Mouse (Mus musculus): Measurements from ENCODE around the gene Alox8. TPM values are rescaled to one million over a fixed set of nuclear protein-coding genes. Genes with fewer than 3 reads are reported as not detected.

Gene Alox8
- polyA plus RNA-seq, 1 experiment from 2014 or later, result 1.7 TPM

- H3K4me1 ChIP-seq (ENCODE audit: control insufficient read depth, insufficient read depth, low read length), result peaks cover 4% of the 10 kb centered on the region; the same call in 1 of the 2 replicates
- H3K9ac ChIP-seq (ENCODE audit: low read length), result peak overlapping the region; percentile 51; the same call in 1 of the 2 replicates
- WGBS, result 1% methylated on average over 14 of the region's 14 CpGs
Observed at GRCm38 (mm10) chr11:69197194-69197593, 449 bp downstream of the Alox8 start.

GRCm38 (mm10) chr11:69196766-69197165, 877 bp downstream of the Alox8 start:
- Histone ChIP-seq H3K4me2 (ENCODE audit: low read depth, low read length) (peak overlapping the region; percentile 63), H3K9ac (ENCODE audit: low read length) (no peak overlapping the region; the same call in 1 of the 2 replicates), H3K4me1 (ENCODE audit: control insufficient read depth, insufficient read depth, low read length) (peaks cover 4% of the 10 kb centered on the region; the same call in 1 of the 2 replicates), H3K27ac (ENCODE audit: low read length) (no peak overlapping the region), H3K4me3 (ENCODE audit: low read length) (peak overlapping the region; percentile 30), H3K9me3 (replicated peaks; ENCODE audit: control insufficient read depth, low read length) (no peaks in the 10 kb centered on the region), H3K36me3 (ENCODE audit: control insufficient read depth, insufficient read depth) (no peaks in the 10 kb centered on the region), H3K27me3 (ENCODE audit: control insufficient read depth, insufficient read depth, low read length) (peaks cover 20% of the 10 kb centered on the region)
- WGBS, result 6% methylated on average over 5 of the region's 5 CpGs
- no peak for ATAC-seq (replicated peaks; ENCODE audit: extremely low read depth, insufficient read depth, low FRiP score)

More at GRCm38 (mm10) chr11:69197194-69197593, 449 bp downstream of the Alox8 start:
- Histone ChIP-seq H3K27ac (ENCODE audit: low read length) (no peak overlapping the region), H3K9me3 (replicated peaks; ENCODE audit: control insufficient read depth, low read length) (no peaks in the 10 kb centered on the region), H3K4me2 (ENCODE audit: low read depth, low read length) (peak overlapping the region; percentile 63), H3K27me3 (ENCODE audit: control insufficient read depth, insufficient read depth, low read length) (peaks cover 20% of the 10 kb centered on the region), H3K36me3 (ENCODE audit: control insufficient read depth, insufficient read depth) (no peaks in the 10 kb centered on the region), H3K4me3 (ENCODE audit: low read length) (peak overlapping the region; percentile 30)
- ATAC-seq (replicated peaks; ENCODE audit: extremely low read depth, insufficient read depth, low FRiP score), result no peak

- H3K9me3 ChIP-seq (replicated peaks; ENCODE audit: control insufficient read depth, low read length), result no peaks in the 10 kb centered on the region
- 0% methylated on average over 1 of the region's 1 CpGs for WGBS
- H3K27me3 ChIP-seq (ENCODE audit: control insufficient read depth, insufficient read depth, low read length), result peaks cover 18% of the 10 kb centered on the region
Observed at GRCm38 (mm10) chr11:69192840-69193239, 4.8 kb downstream of the Alox8 start.

DNA sequence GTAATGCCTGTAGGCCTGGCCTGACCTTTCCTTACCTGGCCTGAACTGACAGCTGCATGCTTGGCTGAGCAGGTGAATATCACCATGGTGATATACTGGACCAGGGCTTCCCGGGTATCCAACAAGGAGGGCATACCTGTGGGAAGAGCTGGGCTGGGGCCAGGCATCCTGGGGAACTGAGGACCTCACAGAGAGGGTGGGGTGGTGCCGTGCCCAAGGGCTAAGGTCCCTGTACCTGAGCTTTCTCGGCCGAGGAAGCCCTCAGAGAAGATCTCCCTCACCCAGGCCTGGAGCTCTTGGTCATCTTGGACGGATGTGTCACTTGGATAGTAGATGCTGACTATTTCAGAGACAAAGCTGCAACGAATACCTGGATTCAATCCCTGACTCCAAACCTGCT, 11.7 kb downstream of the Alox8 start:
- WGBS, result 80% methylated on average over 6 of the region's 6 CpGs

More at GRCm38 (mm10) chr11:69192840-69193239, 4.8 kb downstream of the Alox8 start:
- no peaks in the 10 kb centered on the region for H3K36me3 ChIP-seq (ENCODE audit: control insufficient read depth, insufficient read depth)
- H3K4me2 ChIP-seq (ENCODE audit: low read depth, low read length), result no peak overlapping the region
- peaks cover 4% of the 10 kb centered on the region; the same call in 1 of the 2 replicates for H3K4me1 ChIP-seq (ENCODE audit: control insufficient read depth, insufficient read depth, low read length)
- ATAC-seq (replicated peaks; ENCODE audit: extremely low read depth, insufficient read depth, low FRiP score), result no peak
- H3K27ac ChIP-seq (ENCODE audit: low read length), result no peak overlapping the region
- H3K4me3 ChIP-seq (ENCODE audit: low read length), result no peak overlapping the region
- H3K9ac ChIP-seq (ENCODE audit: low read length), result no peak overlapping the region

GRCm38 (mm10) chr11:69185031-69185430, 12.6 kb downstream of the Alox8 start:
- WGBS, result 84% methylated on average over 5 of the region's 5 CpGs

More for the DNA sequence above, 11.7 kb downstream of the Alox8 start:
- Histone ChIP-seq H3K4me3 (ENCODE audit: low read length) (no peak overlapping the region), H3K4me2 (ENCODE audit: low read depth, low read length) (no peak overlapping the region), H3K9ac (ENCODE audit: low read length) (no peak overlapping the region), H3K36me3 (ENCODE audit: control insufficient read depth, insufficient read depth) (no peaks in the 10 kb centered on the region), H3K27ac (ENCODE audit: low read length) (no peak overlapping the region), H3K9me3 (replicated peaks; ENCODE audit: control insufficient read depth, low read length) (no peaks in the 10 kb centered on the region), H3K4me1 (ENCODE audit: control insufficient read depth, insufficient read depth, low read length) (no peaks in the 10 kb centered on the region), H3K27me3 (ENCODE audit: control insufficient read depth, insufficient read depth, low read length) (no peaks in the 10 kb centered on the region; the same call in 1 of the 2 replicates)
- ATAC-seq (replicated peaks; ENCODE audit: extremely low read depth, insufficient read depth, low FRiP score), result no peak

GRCm38 (mm10) chr11:69180120-69180519, 17.5 kb downstream of the Alox8 start:
- no peak overlapping the region for H3K9ac ChIP-seq (ENCODE audit: low read length)
- no peaks in the 10 kb centered on the region for H3K9me3 ChIP-seq (replicated peaks; ENCODE audit: control insufficient read depth, low read length)
- no peak overlapping the region for H3K4me3 ChIP-seq (ENCODE audit: low read length)
- no peak overlapping the region for H3K4me2 ChIP-seq (ENCODE audit: low read depth, low read length)
- no peaks in the 10 kb centered on the region for H3K4me1 ChIP-seq (ENCODE audit: control insufficient read depth, insufficient read depth, low read length)
- H3K27ac ChIP-seq (ENCODE audit: low read length), result no peak overlapping the region
- no peaks in the 10 kb centered on the region for H3K36me3 ChIP-seq (ENCODE audit: control insufficient read depth, insufficient read depth)
- no peak for ATAC-seq (replicated peaks; ENCODE audit: extremely low read depth, insufficient read depth, low FRiP score)
- 88% methylated on average over 4 of the region's 4 CpGs for WGBS
- H3K27me3 ChIP-seq (ENCODE audit: control insufficient read depth, insufficient read depth, low read length), result no peaks in the 10 kb centered on the region

More at GRCm38 (mm10) chr11:69185031-69185430, 12.6 kb downstream of the Alox8 start:
- Histone ChIP-seq H3K4me1 (ENCODE audit: control insufficient read depth, insufficient read depth, low read length) (no peaks in the 10 kb centered on the region), H3K4me3 (ENCODE audit: low read length) (no peak overlapping the region), H3K9ac (ENCODE audit: low read length) (no peak overlapping the region), H3K27me3 (ENCODE audit: control insufficient read depth, insufficient read depth, low read length) (no peaks in the 10 kb centered on the region), H3K4me2 (ENCODE audit: low read depth, low read length) (no peak overlapping the region), H3K9me3 (replicated peaks; ENCODE audit: control insufficient read depth, low read length) (no peaks in the 10 kb centered on the region), H3K36me3 (ENCODE audit: control insufficient read depth, insufficient read depth) (no peaks in the 10 kb centered on the region), H3K27ac (ENCODE audit: low read length) (no peak overlapping the region)
- ATAC-seq (replicated peaks; ENCODE audit: extremely low read depth, insufficient read depth, low FRiP score), result no peak

GRCm38 (mm10) chr11:69179512-69179911, 18.1 kb downstream of the Alox8 start:
- H3K4me3 ChIP-seq (ENCODE audit: low read length), result no peak overlapping the region
- no peaks in the 10 kb centered on the region for H3K27me3 ChIP-seq (ENCODE audit: control insufficient read depth, insufficient read depth, low read length)
- no peak overlapping the region for H3K4me2 ChIP-seq (ENCODE audit: low read depth, low read length)
- no peak overlapping the region for H3K9ac ChIP-seq (ENCODE audit: low read length)
- no peaks in the 10 kb centered on the region for H3K4me1 ChIP-seq (ENCODE audit: control insufficient read depth, insufficient read depth, low read length)
- 36% methylated on average over 3 of the region's 3 CpGs for WGBS
- no peak for ATAC-seq (replicated peaks; ENCODE audit: extremely low read depth, insufficient read depth, low FRiP score)
- H3K27ac ChIP-seq (ENCODE audit: low read length), result no peak overlapping the region
- H3K9me3 ChIP-seq (replicated peaks; ENCODE audit: control insufficient read depth, low read length), result no peaks in the 10 kb centered on the region
- H3K36me3 ChIP-seq (ENCODE audit: control insufficient read depth, insufficient read depth), result no peaks in the 10 kb centered on the region

- Histone ChIP-seq H3K36me3 (ENCODE audit: control insufficient read depth, insufficient read depth) (no peaks in the 10 kb centered on the region), H3K27ac (ENCODE audit: low read length) (no peak overlapping the region), H3K4me2 (ENCODE audit: low read depth, low read length) (no peak overlapping the region), H3K4me1 (ENCODE audit: control insufficient read depth, insufficient read depth, low read length) (no peaks in the 10 kb centered on the region), H3K4me3 (ENCODE audit: low read length) (no peak overlapping the region), H3K9me3 (replicated peaks; ENCODE audit: control insufficient read depth, low read length) (no peaks in the 10 kb centered on the region), H3K27me3 (ENCODE audit: control insufficient read depth, insufficient read depth, low read length) (no peaks in the 10 kb centered on the region), H3K9ac (ENCODE audit: low read length) (no peak overlapping the region)
- 84% methylated on average over 3 of the region's 3 CpGs for WGBS
- no peak for ATAC-seq (replicated peaks; ENCODE audit: extremely low read depth, insufficient read depth, low FRiP score)
Observed at GRCm38 (mm10) chr11:69178525-69178924, 19.1 kb downstream of the Alox8 start.

GRCm38 (mm10) chr11:69174722-69175121, 22.9 kb downstream of the Alox8 start:
- no peaks in the 10 kb centered on the region for H3K27me3 ChIP-seq (ENCODE audit: control insufficient read depth, insufficient read depth, low read length)
- H3K9me3 ChIP-seq (replicated peaks; ENCODE audit: control insufficient read depth, low read length), result no peaks in the 10 kb centered on the region
- no peaks in the 10 kb centered on the region for H3K36me3 ChIP-seq (ENCODE audit: control insufficient read depth, insufficient read depth)
- no peak for ATAC-seq (replicated peaks; ENCODE audit: extremely low read depth, insufficient read depth, low FRiP score)
- no peak overlapping the region for H3K27ac ChIP-seq (ENCODE audit: low read length)
- no peak overlapping the region for H3K4me2 ChIP-seq (ENCODE audit: low read depth, low read length)
- H3K9ac ChIP-seq (ENCODE audit: low read length), result no peak overlapping the region
- WGBS, result 70% methylated on average over 7 of the region's 7 CpGs
- no peak overlapping the region for H3K4me3 ChIP-seq (ENCODE audit: low read length)
- H3K4me1 ChIP-seq (ENCODE audit: control insufficient read depth, insufficient read depth, low read length), result no peaks in the 10 kb centered on the region
